Mouse (Mus musculus) kidney, adult 2 months (tissue): Measurements from ENCODE around the gene Il24.

Experiments
- CTCF ChIP-seq: fragments of 200-500 bp; conservative IDR thresholded peaks from 2 replicates; pipeline ENCODE4 v1.5.1; 2011; ENCODE audit warnings: low read depth, mild to moderate bottlenecking, control low read depth, low read length, moderate library complexity, mixed read lengths; ENCODE audit not compliant: insufficient read depth, insufficient read length
- POLR2A ChIP-seq: fragments of 200-500 bp; IDR thresholded peaks from one replicate; pipeline ENCODE4 v1.6.1; 2011; ENCODE audit warnings: low read depth, low read length, control low read depth

DNA sequence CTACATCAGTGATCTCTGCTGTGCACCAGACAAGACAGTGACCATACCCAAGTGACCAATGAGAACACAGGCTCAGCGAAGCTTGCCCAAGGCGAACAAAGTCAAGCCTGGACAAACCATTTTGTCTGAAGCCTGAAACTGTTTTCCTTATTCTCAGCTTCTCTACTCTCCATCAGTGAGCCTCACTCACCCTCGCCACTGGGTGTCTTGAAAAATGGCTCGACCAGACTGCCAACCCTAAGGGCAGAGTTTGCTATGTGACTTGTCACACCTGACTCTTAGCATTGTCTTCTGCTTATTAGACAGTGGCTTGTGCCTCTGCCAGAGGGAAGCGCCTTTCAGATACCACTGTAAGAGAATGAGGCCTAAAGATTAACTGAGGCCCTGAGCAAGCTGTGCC is 22.5 kb downstream of the Il24 start:
- TF ChIP-seq POLR2A = no peak
- TF ChIP-seq CTCF = no peak
